Mouse (Mus musculus) myocyte (in vitro differentiated cells): ENCODE results near the gene Gmnn.

Source experiments
- E2F4 ChIP-seq: IDR thresholded peaks from one replicate; pipeline ENCODE4 v1.6.1; 2011; ENCODE audit warnings: mild to moderate bottlenecking, control low read depth, moderate library complexity; ENCODE audit not compliant: insufficient read depth
- MYOG ChIP-seq, 3 experiments: IDR thresholded peaks; one replicate each; pipeline ENCODE4 v1.6.1; 2011; ENCODE audit warnings: control low read depth in 2 of 3, low read depth in 2 of 3, mild to moderate bottlenecking in 2 of 3; ENCODE audit not compliant: insufficient read length in 2 of 3, control insufficient read depth in 1 of 3, insufficient read depth in 1 of 3
- POLR2A ChIP-seq: IDR thresholded peaks from one replicate; pipeline ENCODE4 v1.6.1; 2011; ENCODE audit warnings: low read depth, mild to moderate bottlenecking, control low read depth, moderate library complexity; ENCODE audit not compliant: insufficient read length
- POLR2AphosphoS2 ChIP-seq: IDR thresholded peaks from one replicate; pipeline ENCODE4 v1.6.1; 2011; ENCODE audit warnings: low read depth, control low read depth; ENCODE audit not compliant: insufficient read length
- REST ChIP-seq: IDR thresholded peaks from one replicate; pipeline ENCODE4 v1.6.1; 2011; ENCODE audit warnings: mild to moderate bottlenecking, control low read depth, moderate library complexity; ENCODE audit not compliant: insufficient read depth, insufficient read length
- TCF3 ChIP-seq: IDR thresholded peaks from one replicate; pipeline ENCODE4 v1.6.1; 2011; ENCODE audit warnings: low read depth, control low read depth; ENCODE audit not compliant: insufficient read length

- no peak for TF ChIP-seq POLR2A
- no peak for TF ChIP-seq REST
- TF ChIP-seq MYOG (IDR thresholded peaks at IDR 0.05; ENCODE audit: control insufficient read depth in 1 of 3, insufficient read depth in 1 of 3, insufficient read length in 2 of 3, low read depth in 2 of 3), result no peak
- no peak for TF ChIP-seq POLR2AphosphoS2
- no peak for TF ChIP-seq TCF3
- TF ChIP-seq E2F4, result no peak
Measured at GRCm38 (mm10) chr13:24778026-24778425, 16.3 kb upstream of the Gmnn start.
